Mouse (Mus musculus) embryonic facial prominence, embryonic 10.5 days (tissue): ENCODE measurements around the gene Gm11985. TPM values are rescaled to one million over a fixed set of nuclear protein-coding genes. Genes with fewer than 3 reads are reported as not detected.

Source experiments
- DNase-seq: peaks from one replicate; pipeline ENCODE4 v3.0.0-alpha.2; 2017; ENCODE audit warnings: low spot score
- H3K27ac ChIP-seq: fragments of 300-500 bp; sonication (generic); replicated peaks from 2 replicates; pipeline ENCODE4 v1.5.1; 2016; ENCODE audit warnings: mild to moderate bottlenecking
- H3K27me3 ChIP-seq: fragments of 300-500 bp; sonication (generic); replicated peaks from 2 replicates; pipeline ENCODE4 v1.6.1; 2016; ENCODE audit warnings: low read depth, mild to moderate bottlenecking; ENCODE audit not compliant: poor library complexity, severe bottlenecking
- H3K36me3 ChIP-seq: fragments of 300-500 bp; sonication (generic); replicated peaks from 2 replicates; pipeline ENCODE4 v1.6.1; 2016; ENCODE audit warnings: mild to moderate bottlenecking, moderate library complexity
- H3K4me1 ChIP-seq: fragments of 300-500 bp; sonication (generic); 2 replicates; pipeline ENCODE4 v1.6.1; 2016
- H3K4me3 ChIP-seq: fragments of 300-500 bp; sonication (generic); 2 replicates; pipeline ENCODE4 v1.5.1; 2016; ENCODE audit warnings: mild to moderate bottlenecking, moderate library complexity
- H3K9me3 ChIP-seq: fragments of 300-500 bp; sonication (generic); 2 replicates; pipeline ENCODE4 v1.6.1; 2016; ENCODE audit warnings: mild to moderate bottlenecking
- WGBS: fragments of 180-500 bp; shearing (Covaris S2); methylation state at CpG from one replicate; pipeline ENCODE4 v1.1.7; 2016; 5-methylcytosine and 5-hydroxymethylcytosine counted together
- polyA plus RNA-seq: library from polyadenylated mRNA; unstranded; fragments of >200 nt; fragmentation: Nextera tagmentation; extraction: Ambion mirVana; gene quantifications from 2 replicates; pipeline ENCODE4 v1.2.1, GENCODE M21; 2016

Gm11985 gene
- polyA plus RNA-seq, 1 experiment from 2014 or later = 0.15 TPM

GRCm38 (mm10) chr11:7214761-7215160, 26.4 kb upstream of the Gm11985 start:
- peak overlapping the region; percentile 78 for H3K4me3 ChIP-seq
- no peak overlapping the region for H3K27ac ChIP-seq
- no peaks in the 10 kb centered on the region for H3K9me3 ChIP-seq
- 8% methylated on average over 14 of the region's 14 CpGs for WGBS
- H3K27me3 ChIP-seq = peaks cover 43% of the 10 kb centered on the region
- peak; percentile 70 for DNase-seq
- H3K4me1 ChIP-seq = peaks cover 51% of the 10 kb centered on the region
- H3K36me3 ChIP-seq = peaks cover under 1% of the 10 kb centered on the region; the same call in 1 of the 2 replicates

- H3K4me3 ChIP-seq = peak overlapping the region; percentile 78
- peaks cover 5% of the 10 kb centered on the region for H3K36me3 ChIP-seq
- H3K27me3 ChIP-seq = peaks cover 43% of the 10 kb centered on the region
- no peak for DNase-seq
- no peaks in the 10 kb centered on the region for H3K9me3 ChIP-seq
- WGBS = 1% methylated on average over 12 of the region's 12 CpGs
- peaks cover 51% of the 10 kb centered on the region for H3K4me1 ChIP-seq
- no peak overlapping the region for H3K27ac ChIP-seq
Observed at GRCm38 (mm10) chr11:7214342-7214660, 25.9 kb upstream of the Gm11985 start.

GRCm38 (mm10) chr11:7213501-7214341, 25.4 kb upstream of the Gm11985 start, which contains the start of gene Igfbp3:
Igfbp3 (minus strand) TSS chr11:7213923.
- H3K4me3 ChIP-seq = peak within 1 kb of the TSS; percentile 78
- H3K4me1 ChIP-seq = peaks cover 51% of the 10 kb centered on the region
- DNase-seq = peak; percentile 77
- peak within 1 kb of the TSS; percentile 84 for H3K27ac ChIP-seq
- peaks cover 43% of the 10 kb centered on the region for H3K27me3 ChIP-seq
- H3K36me3 ChIP-seq = peaks cover 10% of the 10 kb centered on the region
- under 1% methylated on average over 101 of the region's 104 CpGs for WGBS
- H3K9me3 ChIP-seq = no peaks in the 10 kb centered on the region

DNA sequence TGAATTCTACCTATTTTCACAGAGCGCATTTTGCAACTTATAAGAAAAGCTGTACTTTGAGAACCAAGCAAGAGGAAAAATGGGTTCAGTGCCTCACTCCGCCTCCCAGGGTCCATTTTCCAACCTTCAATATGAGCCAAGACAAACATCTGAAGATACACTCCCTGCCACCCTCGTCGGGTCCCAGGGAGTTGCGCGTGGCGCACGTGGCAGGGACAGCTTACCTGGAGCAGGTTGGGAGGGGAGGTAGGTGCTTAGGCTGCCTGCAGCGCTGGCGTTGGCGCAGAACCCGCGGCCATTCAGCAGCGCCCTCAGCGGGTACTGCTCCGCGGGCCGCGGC, 24.8 kb upstream of the Gm11985 start:
- peak overlapping the region; percentile 78 for H3K4me3 ChIP-seq
- H3K9me3 ChIP-seq = no peaks in the 10 kb centered on the region
- peaks cover 43% of the 10 kb centered on the region for H3K27me3 ChIP-seq
- peaks cover 51% of the 10 kb centered on the region for H3K4me1 ChIP-seq
- H3K36me3 ChIP-seq = peaks cover 16% of the 10 kb centered on the region
- no peak for DNase-seq
- WGBS = 1% methylated on average over 19 of the region's 19 CpGs
- peak overlapping the region; percentile 84 for H3K27ac ChIP-seq

DNA sequence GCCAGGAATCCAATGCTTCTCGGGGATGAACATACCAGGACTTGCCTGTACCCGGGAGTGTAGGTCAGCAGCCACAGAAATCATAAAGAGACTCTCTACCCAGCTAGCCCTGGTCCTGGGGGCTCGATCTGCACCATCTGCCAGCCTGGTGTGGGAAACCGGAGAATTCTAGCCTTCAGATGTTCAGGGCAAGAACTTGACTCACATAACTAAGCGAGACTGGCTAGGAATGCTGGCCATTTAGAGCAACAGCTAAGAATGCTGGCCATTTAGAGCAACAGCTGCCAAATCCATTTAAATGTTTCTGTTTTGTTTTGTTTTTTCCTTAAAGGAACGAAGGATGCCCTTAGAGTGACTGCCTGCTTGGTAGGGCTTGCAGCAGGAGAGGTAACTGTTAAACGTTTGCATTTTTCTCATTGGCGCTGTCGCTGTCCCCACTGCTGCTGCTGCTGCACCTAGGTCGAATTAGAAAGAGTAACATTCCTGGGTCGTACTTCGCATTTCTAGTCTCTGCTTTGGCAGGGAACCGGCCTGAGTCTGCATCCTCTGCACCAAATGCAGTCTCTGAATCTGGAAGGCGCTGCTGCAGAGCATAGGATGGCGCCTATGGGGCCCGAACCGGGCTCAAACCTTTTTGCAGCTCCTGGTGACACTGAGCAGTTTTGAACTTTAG, 23.9 kb upstream of the Gm11985 start:
- Histone ChIP-seq H3K4me3 (peak overlapping the region; percentile 78), H3K27me3 (peaks cover 43% of the 10 kb centered on the region), H3K36me3 (peaks cover 19% of the 10 kb centered on the region), H3K4me1 (peaks cover 51% of the 10 kb centered on the region), H3K27ac (no peak overlapping the region), H3K9me3 (no peaks in the 10 kb centered on the region)
- 17% methylated on average over 17 of the region's 17 CpGs for WGBS
- DNase-seq = peak; percentile 46

GRCm38 (mm10) chr11:7211211-7211610, 22.8 kb upstream of the Gm11985 start:
- WGBS = 24% methylated on average over 9 of the region's 9 CpGs
- H3K4me3 ChIP-seq = peak overlapping the region; percentile 38

DNA sequence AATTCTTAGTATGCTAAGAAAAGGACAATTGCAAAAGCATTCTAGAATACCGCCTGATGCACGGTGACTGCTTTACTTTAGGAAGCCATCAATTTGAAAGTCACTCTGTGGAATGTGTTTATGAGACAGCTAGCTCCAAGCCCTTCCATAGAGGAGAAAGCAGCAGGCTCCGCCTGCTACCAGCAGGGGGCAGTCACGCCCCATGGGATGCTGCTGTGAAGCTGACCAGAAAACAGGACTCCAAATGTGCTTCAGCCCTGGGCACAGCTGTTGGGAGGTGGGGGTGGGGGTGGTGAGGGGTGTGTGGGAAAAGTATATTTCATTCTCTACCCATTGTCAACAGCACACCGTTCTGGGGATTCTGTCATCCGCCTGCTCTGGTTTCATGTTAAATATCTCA, 22.0 kb upstream of the Gm11985 start:
- Histone ChIP-seq H3K9me3 (no peaks in the 10 kb centered on the region), H3K4me1 (peaks cover 40% of the 10 kb centered on the region), H3K27me3 (peaks cover 43% of the 10 kb centered on the region), H3K4me3 (no peak overlapping the region), H3K36me3 (peaks cover 19% of the 10 kb centered on the region), H3K27ac (no peak overlapping the region)
- 25% methylated on average over 6 of the region's 6 CpGs for WGBS
- DNase-seq = peak; percentile 87

More at GRCm38 (mm10) chr11:7211211-7211610, 22.8 kb upstream of the Gm11985 start:
- peaks cover 43% of the 10 kb centered on the region for H3K4me1 ChIP-seq
- no peaks in the 10 kb centered on the region for H3K9me3 ChIP-seq
- no peak overlapping the region for H3K27ac ChIP-seq
- DNase-seq = peak; percentile 38
- peaks cover 43% of the 10 kb centered on the region for H3K27me3 ChIP-seq
- H3K36me3 ChIP-seq = peaks cover 19% of the 10 kb centered on the region

DNA sequence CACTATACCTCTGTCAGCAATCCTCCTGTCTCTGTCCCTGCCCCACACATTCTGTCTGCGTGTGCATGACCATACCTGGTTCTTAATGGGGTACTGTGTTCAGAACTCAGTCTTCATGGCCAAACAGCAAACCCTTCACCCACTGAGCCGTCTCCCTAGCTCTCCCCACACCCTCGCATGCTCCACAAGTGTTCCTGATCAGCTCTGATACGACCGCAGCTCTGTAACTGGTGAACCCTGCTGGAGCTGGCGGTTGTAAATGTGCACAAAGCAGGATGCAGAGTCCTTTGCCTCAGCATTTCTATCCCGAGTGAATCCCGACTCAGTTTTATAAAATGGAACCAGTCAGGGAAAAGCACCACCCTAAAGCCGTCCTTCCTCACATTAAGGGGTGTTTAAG, 15.5 kb upstream of the Gm11985 start:
- peaks cover 10% of the 10 kb centered on the region; the same call in 1 of the 2 replicates for H3K36me3 ChIP-seq
- H3K4me1 ChIP-seq = no peaks in the 10 kb centered on the region
- no peaks in the 10 kb centered on the region for H3K9me3 ChIP-seq
- no peak for DNase-seq
- 86% methylated on average over 9 of the region's 9 CpGs for WGBS
- no peak overlapping the region for H3K27ac ChIP-seq
- no peak overlapping the region for H3K4me3 ChIP-seq
- H3K27me3 ChIP-seq = no peaks in the 10 kb centered on the region

- peaks cover 10% of the 10 kb centered on the region for H3K4me1 ChIP-seq
- H3K27ac ChIP-seq = no peak overlapping the region
- DNase-seq = no peak
- H3K27me3 ChIP-seq = 0 out of 2 replicates have a peak, but pooled peaks cover 4% of the 10 kb centered on the region
- 75% methylated on average over 7 of the region's 7 CpGs for WGBS
- H3K4me3 ChIP-seq = no peak overlapping the region
- H3K9me3 ChIP-seq = no peaks in the 10 kb centered on the region
- no peaks in the 10 kb centered on the region for H3K36me3 ChIP-seq
Observed at GRCm38 (mm10) chr11:7202206-7202605, 13.8 kb upstream of the Gm11985 start.

DNA sequence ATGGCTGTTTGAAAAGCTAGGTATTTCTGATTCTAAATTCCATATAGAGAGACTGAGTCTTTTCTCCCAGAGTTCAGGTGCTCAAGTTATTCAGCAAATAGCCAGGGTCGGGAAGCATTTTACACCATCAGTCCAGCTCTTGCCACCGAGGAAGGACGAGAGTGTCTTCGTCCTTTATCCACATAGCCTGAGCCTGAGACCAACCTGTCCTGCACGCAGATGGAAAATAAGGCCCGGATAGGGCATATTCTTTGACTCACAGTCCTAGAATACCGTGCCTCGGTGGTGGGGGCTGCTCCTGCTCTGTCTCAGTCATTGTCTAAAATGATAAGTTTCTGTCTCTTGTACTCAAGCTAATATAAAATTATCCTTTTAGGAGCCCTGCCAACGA, 12.0 kb upstream of the Gm11985 start:
- Histone ChIP-seq H3K4me3 (no peak overlapping the region), H3K27ac (no peak overlapping the region)
- DNase-seq = no peak

DNA sequence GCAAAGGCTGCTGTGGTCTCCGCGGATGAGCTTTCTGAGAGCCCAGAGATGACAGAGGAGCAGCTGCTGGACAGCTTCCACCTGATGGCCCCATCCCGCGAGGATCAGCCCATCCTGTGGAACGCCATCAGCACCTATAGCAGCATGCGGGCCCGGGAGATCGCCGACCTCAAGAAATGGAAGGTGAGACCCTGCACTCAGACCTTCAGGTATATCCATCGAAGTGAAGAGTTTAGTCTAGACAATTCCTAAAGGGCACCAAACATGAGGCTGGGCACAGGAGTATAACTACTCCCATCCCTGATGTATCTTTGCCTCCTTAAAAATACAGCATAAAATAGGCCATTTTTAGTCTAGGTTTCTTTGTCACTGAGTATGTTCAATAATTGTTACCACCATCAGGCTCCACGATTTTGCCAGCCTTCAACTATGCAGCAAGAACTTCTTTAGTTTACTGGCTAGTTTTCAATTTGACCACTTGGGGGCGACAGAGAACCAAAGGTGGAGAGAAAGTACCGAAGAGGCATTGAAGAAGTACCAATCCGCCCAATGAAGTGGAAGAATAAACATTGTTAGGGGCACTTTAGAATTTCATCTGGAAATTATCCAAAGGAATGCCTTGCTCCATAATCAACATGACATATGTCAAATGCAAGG, 11.5 kb upstream of the Gm11985 start:
- peak; percentile 52 for DNase-seq
- H3K36me3 ChIP-seq = no peaks in the 10 kb centered on the region
- 0 out of 2 replicates have a peak, but pooled peaks cover 4% of the 10 kb centered on the region for H3K27me3 ChIP-seq
- no peaks in the 10 kb centered on the region; the same call in 1 of the 2 replicates for H3K9me3 ChIP-seq
- peaks cover 16% of the 10 kb centered on the region for H3K4me1 ChIP-seq
- 55% methylated on average over 14 of the region's 14 CpGs for WGBS
- H3K4me3 ChIP-seq = no peak overlapping the region
- no peak overlapping the region for H3K27ac ChIP-seq

More for the DNA sequence above, 12.0 kb upstream of the Gm11985 start:
- Histone ChIP-seq H3K27me3 (0 out of 2 replicates have a peak, but pooled peaks cover 4% of the 10 kb centered on the region), H3K4me1 (peaks cover 16% of the 10 kb centered on the region), H3K36me3 (no peaks in the 10 kb centered on the region), H3K9me3 (no peaks in the 10 kb centered on the region)
- WGBS = 85% methylated on average over 9 of the region's 9 CpGs

DNA sequence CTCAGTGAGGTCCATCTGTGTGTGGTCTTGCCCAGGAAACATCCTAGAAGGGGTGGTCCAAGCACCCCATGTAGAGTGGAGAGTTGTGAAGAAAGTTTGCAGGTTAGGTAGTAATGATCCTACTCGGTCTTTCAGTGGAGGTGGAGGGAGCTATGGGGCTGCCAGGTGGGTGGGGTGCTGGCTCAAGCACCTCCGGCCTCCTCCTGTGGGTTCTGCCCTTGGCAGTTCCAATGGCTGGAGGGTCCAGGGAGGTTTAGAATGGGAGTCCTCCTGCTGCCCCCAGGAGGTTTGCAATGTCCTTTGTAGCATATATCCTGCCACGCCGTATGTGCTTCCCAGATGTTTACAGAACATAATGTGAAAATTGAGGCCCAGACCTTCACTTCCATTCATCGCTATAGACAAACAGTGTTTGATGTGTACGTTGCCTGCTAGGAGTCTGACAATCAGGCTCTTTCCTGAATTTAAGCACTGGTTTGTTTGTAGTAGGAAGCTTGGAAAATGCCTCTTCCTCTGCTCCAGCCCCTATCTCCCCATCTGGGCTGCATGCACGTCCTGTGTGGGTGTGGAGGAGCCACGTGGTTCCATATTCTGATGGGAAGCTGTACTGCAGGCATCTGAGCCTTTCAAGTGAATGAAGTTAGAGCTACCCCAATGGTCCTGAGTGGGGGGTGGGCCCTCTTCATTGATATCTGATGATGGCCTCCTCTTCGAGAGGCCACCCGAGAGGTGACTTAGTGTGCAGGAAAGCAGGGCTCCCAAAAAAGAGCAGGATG, 10.3 kb upstream of the Gm11985 start:
- H3K4me3 ChIP-seq = no peak overlapping the region
- WGBS = 82% methylated on average over 10 of the region's 10 CpGs
- H3K4me1 ChIP-seq = peaks cover 16% of the 10 kb centered on the region
- DNase-seq = no peak
- H3K36me3 ChIP-seq = no peaks in the 10 kb centered on the region
- H3K9me3 ChIP-seq = no peaks in the 10 kb centered on the region; the same call in 1 of the 2 replicates
- 0 out of 2 replicates have a peak, but pooled peaks cover 4% of the 10 kb centered on the region for H3K27me3 ChIP-seq
- H3K27ac ChIP-seq = no peak overlapping the region
